Comparison of ENCODE assay signal across 29 mouse cellular contexts in the genomic region with DNA sequence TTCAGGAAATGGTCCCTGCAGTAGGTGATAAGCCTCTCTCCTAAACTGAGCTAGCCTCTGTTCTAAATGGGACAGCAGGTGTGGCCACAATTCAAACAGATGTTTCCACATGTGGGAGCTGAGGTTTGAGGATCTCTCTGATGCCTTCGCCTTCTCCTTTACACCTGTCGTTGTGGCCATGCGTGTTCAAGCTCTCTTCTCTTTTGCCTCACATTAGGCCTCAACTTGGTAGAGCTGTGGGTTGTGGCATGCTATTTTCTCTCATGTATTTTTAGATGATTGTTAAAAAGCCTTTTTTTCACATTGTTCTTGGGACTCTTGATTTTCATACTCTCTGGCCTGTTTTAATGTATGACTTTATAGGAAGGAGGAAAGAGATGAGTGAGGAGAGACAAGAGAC.
A peak's percentile ranks its signal among the peaks of the same experiment; 100 is the strongest.
DNase-seq lines count a peak whose midpoint lies in the region; ATAC-seq lines count a peak whose summit lies in the region.
"Had no signal": no experiment of that assay in that cellular context is flagged by ENCODE, and none has a peak within 500 bp of the region (broad histone marks: within the 10 kb centered on the region; RNA-seq: fewer than 3 reads in every experiment).

No protein-coding gene starts in this region.

- ATAC-seq in forebrain, embryonic 13.5 days = no peak
- ATAC-seq: forebrain, embryonic 14.5 days; midbrain, embryonic 15.5 days had no signal

- no peaks in the 10 kb centered on the region for H3K27me3 ChIP-seq in forebrain, embryonic 13.5 days
- H3K27me3 ChIP-seq: embryonic facial prominence, embryonic 15.5 days; heart, embryonic 15.5 days; kidney, embryonic 15.5 days; limb, embryonic 12.5 days; liver, embryonic 15.5 days; midbrain, embryonic 15.5 days had no signal

- H3K4me2 ChIP-seq in forebrain, embryonic 13.5 days = no peak overlapping the region
- H3K4me2 ChIP-seq: embryonic facial prominence, embryonic 15.5 days; heart, embryonic 15.5 days; hindbrain, embryonic 14.5 days; kidney, embryonic 15.5 days; limb, embryonic 12.5 days; liver, embryonic 15.5 days; lung, embryonic 14.5 days; midbrain, embryonic 15.5 days had no signal

- H3K4me3 ChIP-seq in forebrain, embryonic 13.5 days = no peak overlapping the region
- H3K4me3 ChIP-seq: embryonic facial prominence, embryonic 10.5 days; embryonic facial prominence, embryonic 15.5 days; gastrocnemius, adult 2 months; heart, embryonic 15.5 days; kidney, embryonic 15.5 days; layer of hippocampus, adult 2 months; left cerebral cortex, adult 2 months; limb, embryonic 12.5 days; liver, embryonic 15.5 days; midbrain, embryonic 10.5 days; midbrain, embryonic 15.5 days had no signal

- H3K27ac ChIP-seq in forebrain, embryonic 13.5 days = no peak overlapping the region
- H3K27ac ChIP-seq: embryonic facial prominence, embryonic 10.5 days; embryonic facial prominence, embryonic 15.5 days; gastrocnemius, adult 2 months; heart, embryonic 15.5 days; hindbrain, embryonic 14.5 days; kidney, embryonic 15.5 days; layer of hippocampus, adult 2 months; left cerebral cortex, adult 2 months; limb, embryonic 12.5 days; liver, embryonic 15.5 days; midbrain, embryonic 10.5 days; midbrain, embryonic 15.5 days had no signal

- intact Hi-C loops in heart, postnatal 25 days (cut with DNase I) = no loop called here

- no peak overlapping the region for H3K9ac ChIP-seq in forebrain, embryonic 13.5 days
- H3K9ac ChIP-seq: embryonic facial prominence, embryonic 15.5 days; heart, embryonic 15.5 days; hindbrain, embryonic 14.5 days; kidney, embryonic 15.5 days; limb, embryonic 12.5 days; liver, embryonic 15.5 days; lung, embryonic 14.5 days; midbrain, embryonic 15.5 days had no signal

- 96% methylated on average over 3 of the region's 3 CpGs for WGBS in forebrain, embryonic 13.5 days

- DNase-seq in heart, adult 11 months = peak; percentile 16
- no peak for DNase-seq in heart, postnatal 25 days (ENCODE audit: low spot score)
- peak; percentile 5 for DNase-seq in telencephalon, adult 2 months (ENCODE audit: low read depth, low spot score)
- peak; percentile 78 for DNase-seq in thymus, postnatal 14 days
- no peak for DNase-seq in cerebellum, postnatal 10 days
- DNase-seq in kidney, adult 9 months = no peak
- DNase-seq: adrenal gland, postnatal 25 days; cerebellum, adult 2 months; cerebellum, postnatal 25 days; gastrocnemius, adult 2 months; heart, postnatal 4 days; kidney, adult 11 months; kidney, postnatal 36 days; lung, embryonic 14.5 days; lung, postnatal 14 days; right cerebral cortex, postnatal 25 days had no signal

- no peaks in the 10 kb centered on the region for H3K4me1 ChIP-seq in forebrain, embryonic 13.5 days
- H3K4me1 ChIP-seq: embryonic facial prominence, embryonic 10.5 days; embryonic facial prominence, embryonic 15.5 days; heart, embryonic 15.5 days; kidney, embryonic 15.5 days; limb, embryonic 12.5 days; liver, embryonic 15.5 days; midbrain, embryonic 10.5 days; midbrain, embryonic 15.5 days had no signal

- H3K9me3 ChIP-seq in forebrain, embryonic 13.5 days (replicated peaks) = no peaks in the 10 kb centered on the region
- H3K9me3 ChIP-seq: embryonic facial prominence, embryonic 10.5 days; embryonic facial prominence, embryonic 15.5 days; heart, embryonic 15.5 days; kidney, embryonic 15.5 days; limb, embryonic 12.5 days; liver, embryonic 15.5 days; midbrain, embryonic 10.5 days; midbrain, embryonic 15.5 days had no signal

- H3K36me3 ChIP-seq in forebrain, embryonic 13.5 days (ENCODE audit: poor library complexity, severe bottlenecking) = no peaks in the 10 kb centered on the region
- H3K36me3 ChIP-seq: embryonic facial prominence, embryonic 10.5 days; embryonic facial prominence, embryonic 15.5 days; heart, embryonic 15.5 days; kidney, embryonic 15.5 days; limb, embryonic 12.5 days; liver, embryonic 15.5 days; midbrain, embryonic 10.5 days; midbrain, embryonic 15.5 days had no signal

Comparison
In these comparisons a context has a peak if more than half of its experiments do, and no peak if none do; other contexts are left out.
1. DNase-seq: peak in heart, adult 11 months (single experiment), telencephalon, adult 2 months (single experiment) and thymus, postnatal 14 days (single experiment); none in heart, postnatal 25 days (single experiment), cerebellum, postnatal 10 days (0 of 2) and kidney, adult 9 months (single experiment).